Mouse (Mus musculus) forebrain, embryonic 14.5 days (tissue): ENCODE results near the gene Mgat5. TPM values are rescaled to one million over a fixed set of nuclear protein-coding genes. Genes with fewer than 3 reads are reported as not detected.

Experiments
- ATAC-seq: fragments of 200-750 bp; cut with Nextera tagmentation; 2 replicates; pipeline ENCODE4 v1.8.0; 2017; ENCODE audit warnings: mild to moderate bottlenecking, moderate library complexity
- DNase-seq: peaks from one replicate; pipeline ENCODE4 v3.0.0-alpha.2; 2015; ENCODE audit warnings: low spot score
- H3K27ac ChIP-seq: fragments of 300-500 bp; sonication (generic); 2 replicates; pipeline ENCODE4 v1.5.1; 2014; ENCODE audit warnings: low read depth, mild to moderate bottlenecking, control low read depth, low read length, moderate library complexity
- H3K27me3 ChIP-seq: fragments of 300-500 bp; sonication (generic); replicated peaks from 2 replicates; pipeline ENCODE4 v1.6.1; 2014; ENCODE audit warnings: low read length, control low read depth, mixed read lengths; ENCODE audit not compliant: control insufficient read depth, insufficient read depth
- H3K36me3 ChIP-seq: fragments of 300-500 bp; sonication (generic); 2 replicates; pipeline ENCODE4 v1.6.1; 2014; ENCODE audit warnings: low read length, control low read depth; ENCODE audit not compliant: control insufficient read depth, insufficient read depth
- H3K4me1 ChIP-seq: fragments of 300-500 bp; sonication (generic); 2 replicates; pipeline ENCODE4 v1.6.1; 2014; ENCODE audit warnings: antibody characterized with exemption, low read length, control low read depth; ENCODE audit not compliant: control insufficient read depth, insufficient read depth
- H3K4me2 ChIP-seq: fragments of 300-500 bp; sonication (generic); 2 replicates; pipeline ENCODE4 v1.6.1; 2014; ENCODE audit warnings: mild to moderate bottlenecking, control low read depth, low read length
- H3K4me3 ChIP-seq: fragments of 300-500 bp; sonication (generic); 2 replicates; pipeline ENCODE4 v1.5.1; 2014; ENCODE audit warnings: low read depth, low read length, control low read depth
- H3K9ac ChIP-seq: fragments of 300-500 bp; sonication (generic); 2 replicates; pipeline ENCODE4 v1.6.1; 2014; ENCODE audit warnings: mild to moderate bottlenecking, low read length, control low read depth, moderate library complexity
- H3K9me3 ChIP-seq: fragments of 300-500 bp; sonication (generic); replicated peaks from 2 replicates; pipeline ENCODE4 v1.6.1; 2016; ENCODE audit warnings: low read length, control low read depth, mixed read lengths; ENCODE audit not compliant: control insufficient read depth
- WGBS: fragments of 180-500 bp; shearing (Covaris S2); extraction: QIAGEN DNeasy Blood & Tissue Kit; methylation state at CpG from one replicate; pipeline ENCODE4 v1.1.7; 2014; 5-methylcytosine and 5-hydroxymethylcytosine counted together
- polyA plus RNA-seq: library from polyadenylated mRNA; unstranded; fragments of >200 nt; fragmentation: Nextera tagmentation; extraction: Ambion mirVana; gene quantifications from 2 replicates; pipeline ENCODE4 v1.2.1, GENCODE M21; 2014

The Mgat5 gene
- polyA plus RNA-seq, 1 experiment from 2014 or later, result 11.4 TPM

- no peak overlapping the region for H3K27ac ChIP-seq
- H3K27me3 ChIP-seq, result no peaks in the 10 kb centered on the region
- 82% methylated on average over 6 of the region's 6 CpGs for WGBS
- DNase-seq (no peak), ATAC-seq (no peak)
- H3K4me2 ChIP-seq, result no peak overlapping the region
- no peaks in the 10 kb centered on the region for H3K9me3 ChIP-seq
- H3K4me1 ChIP-seq, result peaks cover 3% of the 10 kb centered on the region; the same call in 1 of the 2 replicates
- no peaks in the 10 kb centered on the region for H3K36me3 ChIP-seq
- no peak overlapping the region for H3K9ac ChIP-seq
- no peak overlapping the region for H3K4me3 ChIP-seq
Measured at GRCm38 (mm10) chr1:127242888-127243588, 38.2 kb downstream of the Mgat5 start.

DNA sequence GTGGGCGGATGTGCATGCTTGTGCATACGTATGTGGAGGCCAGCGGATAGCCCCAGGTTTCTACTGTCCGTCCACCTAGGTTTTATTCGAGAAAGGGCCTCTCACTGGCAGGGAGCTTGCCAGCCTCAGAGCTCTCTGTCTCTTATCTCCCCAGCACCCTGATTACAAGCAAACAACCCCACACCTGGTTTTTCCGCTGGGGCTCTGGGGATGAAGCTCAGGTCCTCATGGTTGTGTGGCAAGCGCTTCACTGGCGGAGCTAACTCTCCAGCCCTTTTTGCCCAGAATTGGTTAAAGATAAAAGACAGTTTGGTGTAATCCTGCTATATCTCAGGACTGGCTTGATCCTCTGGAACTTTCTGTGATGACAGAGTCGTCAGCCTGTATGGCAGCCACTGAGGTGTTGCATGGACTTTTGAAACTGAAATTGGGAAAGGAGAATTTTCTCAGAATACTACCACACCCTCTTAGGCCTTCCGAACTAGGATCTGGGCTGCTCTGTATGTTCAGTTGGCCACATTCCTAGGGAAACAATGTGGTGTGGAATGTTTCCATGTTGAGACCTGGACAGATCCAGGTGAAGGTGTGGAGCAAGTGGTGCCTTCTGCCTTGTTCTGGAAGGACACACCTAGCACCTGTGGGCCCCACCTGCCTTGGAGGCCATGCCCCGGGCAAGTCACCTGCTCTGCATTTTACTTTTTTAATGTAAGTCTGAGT is 39.4 kb downstream of the Mgat5 start:
- H3K4me3 ChIP-seq, result no peak overlapping the region
- no peak for DNase-seq
- H3K27me3 ChIP-seq, result no peaks in the 10 kb centered on the region
- H3K4me2 ChIP-seq, result no peak overlapping the region
- no peaks in the 10 kb centered on the region for H3K9me3 ChIP-seq
- H3K4me1 ChIP-seq, result peaks cover 3% of the 10 kb centered on the region; the same call in 1 of the 2 replicates
- H3K9ac ChIP-seq, result no peak overlapping the region
- no peak for ATAC-seq
- no peaks in the 10 kb centered on the region for H3K36me3 ChIP-seq
- H3K27ac ChIP-seq, result no peak overlapping the region
- 92% methylated on average over 11 of the region's 11 CpGs for WGBS

GRCm38 (mm10) chr1:127246158-127246557 is 41.3 kb downstream of the Mgat5 start:
- H3K9ac ChIP-seq, result no peak overlapping the region
- H3K4me1 ChIP-seq, result no peaks in the 10 kb centered on the region
- no peak overlapping the region for H3K4me3 ChIP-seq
- no peak overlapping the region for H3K27ac ChIP-seq
- no peak overlapping the region for H3K4me2 ChIP-seq
- H3K9me3 ChIP-seq, result no peaks in the 10 kb centered on the region
- H3K27me3 ChIP-seq, result no peaks in the 10 kb centered on the region
- WGBS, result 88% methylated on average over 6 of the region's 6 CpGs
- DNase-seq, result no peak
- ATAC-seq, result no peak
- no peaks in the 10 kb centered on the region for H3K36me3 ChIP-seq

DNA sequence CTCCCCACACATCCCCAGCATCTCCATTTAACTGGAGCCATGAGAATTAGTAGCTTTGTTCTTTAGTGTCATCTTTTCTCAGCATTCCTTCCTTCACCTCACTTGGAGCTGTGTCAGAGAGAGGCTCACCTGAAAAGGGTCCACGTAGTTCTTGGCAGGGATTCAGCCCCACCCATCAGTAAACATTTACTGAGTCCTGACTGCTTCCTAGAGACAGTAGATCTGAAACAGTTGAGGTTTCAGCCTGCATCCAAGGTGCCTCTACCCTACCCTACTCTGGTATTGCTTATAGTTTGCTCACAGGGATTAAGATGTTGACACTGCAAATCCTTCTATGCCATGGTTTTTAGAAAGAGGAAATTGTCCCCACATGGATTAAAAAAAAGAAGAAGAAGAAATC is 43.6 kb downstream of the Mgat5 start:
- H3K4me3 ChIP-seq, result no peak overlapping the region
- H3K4me2 ChIP-seq, result no peak overlapping the region
- no peak for ATAC-seq
- H3K27me3 ChIP-seq, result no peaks in the 10 kb centered on the region
- 0 out of 2 replicates have a peak, but pooled peaks cover 5% of the 10 kb centered on the region for H3K36me3 ChIP-seq
- no peak overlapping the region for H3K9ac ChIP-seq
- no peak overlapping the region for H3K27ac ChIP-seq
- no peak for DNase-seq
- no peaks in the 10 kb centered on the region for H3K4me1 ChIP-seq
- 68% methylated on average over 1 of the region's 1 CpGs for WGBS
- no peaks in the 10 kb centered on the region for H3K9me3 ChIP-seq

DNA sequence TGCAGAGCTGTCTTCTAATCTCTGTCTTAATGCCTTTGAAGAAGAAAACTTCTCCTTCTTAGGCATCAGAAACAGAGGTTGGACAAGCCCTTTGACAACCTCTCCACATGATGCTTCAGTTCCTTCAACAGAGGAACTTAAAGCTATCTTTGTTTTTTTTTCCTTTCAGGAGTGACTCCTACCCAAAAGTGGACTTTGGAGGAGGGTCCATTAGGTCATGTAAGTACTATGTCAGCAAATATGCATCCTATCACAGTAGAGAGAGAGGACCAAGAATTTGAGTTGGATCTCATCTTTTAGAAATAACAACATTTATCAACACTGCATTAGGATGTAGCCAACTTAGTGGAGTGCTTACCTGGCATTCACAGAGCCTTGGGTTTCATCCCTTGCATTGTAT is 44.8 kb downstream of the Mgat5 start:
- Histone ChIP-seq H3K9ac (no peak overlapping the region), H3K27me3 (no peaks in the 10 kb centered on the region), H3K36me3 (0 out of 2 replicates have a peak, but pooled peaks cover 5% of the 10 kb centered on the region), H3K27ac (no peak overlapping the region), H3K4me3 (no peak overlapping the region), H3K4me1 (no peaks in the 10 kb centered on the region), H3K9me3 (no peaks in the 10 kb centered on the region), H3K4me2 (no peak overlapping the region)
- DNase-seq, result no peak
- no peak for ATAC-seq

DNA sequence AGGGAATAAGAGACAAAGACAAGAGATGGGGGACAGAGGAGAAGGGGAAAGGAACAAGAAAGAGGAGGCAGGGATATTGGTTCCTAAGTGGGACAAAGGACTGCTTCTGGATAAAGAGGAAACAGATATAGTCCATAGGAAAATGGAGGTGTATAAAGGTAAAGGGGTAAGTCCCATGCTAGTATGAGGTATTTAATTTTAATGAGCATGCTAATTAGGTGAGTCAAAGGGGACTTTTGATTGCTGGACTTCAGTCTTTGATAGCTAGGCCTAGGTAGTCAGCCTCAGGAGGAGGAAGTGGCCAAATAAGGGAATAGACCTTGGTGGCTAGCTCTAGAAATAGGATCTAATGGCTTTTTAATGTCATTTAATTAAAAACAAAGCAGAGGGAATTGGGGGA is 45.5 kb downstream of the Mgat5 start:
- no peak for ATAC-seq
- Histone ChIP-seq H3K4me1 (no peaks in the 10 kb centered on the region), H3K9ac (no peak overlapping the region), H3K4me3 (no peak overlapping the region), H3K36me3 (0 out of 2 replicates have a peak, but pooled peaks cover 5% of the 10 kb centered on the region), H3K27me3 (no peaks in the 10 kb centered on the region), H3K27ac (no peak overlapping the region), H3K9me3 (no peaks in the 10 kb centered on the region), H3K4me2 (no peak overlapping the region)
- DNase-seq, result no peak

GRCm38 (mm10) chr1:127251751-127252150 is 46.9 kb downstream of the Mgat5 start:
- ATAC-seq (no peak), DNase-seq (no peak)
- 95% methylated on average over 7 of the region's 7 CpGs for WGBS
- no peak overlapping the region for H3K4me3 ChIP-seq
- no peaks in the 10 kb centered on the region for H3K27me3 ChIP-seq
- H3K27ac ChIP-seq, result no peak overlapping the region
- no peaks in the 10 kb centered on the region for H3K9me3 ChIP-seq
- 0 out of 2 replicates have a peak, but pooled peaks cover 5% of the 10 kb centered on the region for H3K36me3 ChIP-seq
- H3K4me2 ChIP-seq, result no peak overlapping the region
- no peak overlapping the region for H3K9ac ChIP-seq
- no peaks in the 10 kb centered on the region for H3K4me1 ChIP-seq

DNA sequence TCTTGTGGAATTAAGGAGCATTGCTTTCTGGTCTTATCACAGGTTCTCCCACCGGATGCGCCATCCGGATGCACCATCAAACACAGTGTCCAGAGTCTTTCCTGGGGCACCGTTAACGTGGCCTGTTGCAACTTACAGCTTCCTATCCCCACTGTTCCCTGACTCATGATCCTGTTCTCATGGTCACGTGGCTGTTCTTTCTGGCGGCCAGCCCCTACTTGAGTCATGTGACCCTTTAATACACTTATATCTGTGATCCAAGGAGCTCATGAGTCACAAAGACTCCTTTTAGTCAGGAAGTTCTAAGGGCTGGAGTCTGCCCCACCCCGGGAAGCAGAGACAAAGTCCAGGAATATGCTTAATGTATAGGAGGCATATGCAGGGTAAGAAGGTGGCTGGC is 52.2 kb downstream of the Mgat5 start:
- DNase-seq (no peak), ATAC-seq (no peak)
- Histone ChIP-seq H3K9me3 (no peaks in the 10 kb centered on the region), H3K36me3 (no peaks in the 10 kb centered on the region), H3K27me3 (no peaks in the 10 kb centered on the region), H3K9ac (no peak overlapping the region), H3K27ac (no peak overlapping the region), H3K4me2 (no peak overlapping the region), H3K4me1 (peaks cover 5% of the 10 kb centered on the region), H3K4me3 (no peak overlapping the region)
- 89% methylated on average over 8 of the region's 8 CpGs for WGBS

DNA sequence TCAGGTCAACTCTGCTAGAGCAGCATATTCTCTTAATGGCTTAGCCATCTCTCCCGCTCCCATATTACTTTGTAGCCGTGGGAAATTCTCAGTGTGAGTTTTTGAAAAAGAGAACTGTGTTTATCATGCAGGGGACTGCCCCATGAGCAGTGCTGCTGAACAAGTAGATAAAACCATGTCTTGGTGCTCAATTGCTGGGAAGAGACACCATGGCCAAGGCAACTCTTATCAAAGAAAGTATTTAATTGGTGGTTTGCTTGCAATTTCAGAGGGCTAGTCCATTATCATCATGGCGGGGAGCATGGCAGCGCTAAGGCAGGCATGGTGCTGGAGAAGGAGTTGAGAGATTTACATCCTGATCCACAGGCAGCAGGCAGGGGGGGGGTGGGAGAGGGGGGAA is 54.9 kb downstream of the Mgat5 start:
- Histone ChIP-seq H3K9me3 (no peaks in the 10 kb centered on the region), H3K4me1 (peaks cover 5% of the 10 kb centered on the region), H3K36me3 (no peaks in the 10 kb centered on the region), H3K4me3 (no peak overlapping the region), H3K4me2 (no peak overlapping the region), H3K9ac (no peak overlapping the region), H3K27ac (no peak overlapping the region), H3K27me3 (no peaks in the 10 kb centered on the region)
- DNase-seq (no peak), ATAC-seq (no peak)
- WGBS, result 84% methylated on average over 4 of the region's 4 CpGs
